Mouse (Mus musculus) MEL (cell line): ENCODE measurements around the gene Bmper. TPM values are rescaled to one million over a fixed set of nuclear protein-coding genes. Genes with fewer than 3 reads are reported as not detected.

Experiments used
- DNase-seq: peaks from one replicate; pipeline ENCODE4 v3.0.0; 2011; ENCODE audit warnings: low read depth, low spot score
- H3K27ac ChIP-seq: 2 replicates; pipeline ENCODE4 v1.5.1; 2012; ENCODE audit warnings: low read depth, mild to moderate bottlenecking, control low read depth, low read length, moderate library complexity; ENCODE audit not compliant: control insufficient read depth
- H3K27me3 ChIP-seq, 2 experiments: fragments of 150-350 bp in 1 of 2; sonication (generic) in 1 of 2; 2 replicates each; pipeline ENCODE4 v1.6.1; 2012; ENCODE audit warnings: low read length in 2 of 2, mild to moderate bottlenecking in 2 of 2, improper control_type of control experiment in 1 of 2, moderate library complexity in 1 of 2; ENCODE audit not compliant: insufficient read depth in 2 of 2, control insufficient read depth in 1 of 2
- H3K36me3 ChIP-seq, 2 experiments: 2 replicates each; pipeline ENCODE4 v1.6.1; 2012 to 2014; ENCODE audit warnings: low read length in 2 of 2, improper control_type of control experiment in 1 of 2, inconsistent platforms in 1 of 2, mild to moderate bottlenecking in 1 of 2; ENCODE audit not compliant: insufficient read depth in 2 of 2, control insufficient read depth in 1 of 2
- H3K4me1 ChIP-seq, 2 experiments: fragments of 150-350 bp in 1 of 2; sonication (generic) in 1 of 2; 2 replicates each; pipeline ENCODE4 v1.6.1; 2012; ENCODE audit warnings: low read length in 2 of 2, improper control_type of control experiment in 1 of 2, mild to moderate bottlenecking in 1 of 2; ENCODE audit not compliant: insufficient read depth in 2 of 2, control insufficient read depth in 1 of 2
- H3K4me3 ChIP-seq, 2 experiments: fragments of 150-350 bp in 1 of 2; sonication (generic) in 1 of 2; 2 replicates each; pipeline ENCODE4 v1.5.1; 2012; ENCODE audit warnings: low read depth in 2 of 2, low read length in 2 of 2, mild to moderate bottlenecking in 2 of 2, moderate library complexity in 2 of 2, control low read depth in 1 of 2, improper control_type of control experiment in 1 of 2; ENCODE audit not compliant: control insufficient read depth in 1 of 2, insufficient read depth in 1 of 2
- H3K79me2 ChIP-seq: 2 replicates; pipeline ENCODE4 v1.6.1; 2012; ENCODE audit warnings: mild to moderate bottlenecking, low read length, moderate library complexity; ENCODE audit not compliant: control insufficient read depth, poor library complexity, insufficient read depth
- H3K9ac ChIP-seq: 2 replicates; pipeline ENCODE4 v1.6.1; 2012; ENCODE audit warnings: low read depth, mild to moderate bottlenecking, control low read depth, low read length, moderate library complexity; ENCODE audit not compliant: control insufficient read depth, poor library complexity, severe bottlenecking
- H3K9me3 ChIP-seq: fragments of 150-350 bp; sonication (generic); replicated peaks from 2 replicates; pipeline ENCODE4 v1.6.1; 2012; ENCODE audit warnings: mild to moderate bottlenecking, low read length, improper control_type of control experiment, moderate library complexity; ENCODE audit not compliant: insufficient read depth
- BHLHE40 ChIP-seq: IDR thresholded peaks from 2 replicates; pipeline ENCODE4 v1.6.1; 2012; ENCODE audit warnings: low read depth, mild to moderate bottlenecking, inconsistent platforms, low read length, improper control_type of control experiment, borderline replicate concordance
- ELF1 ChIP-seq: IDR thresholded peaks from 2 replicates; pipeline ENCODE4 v1.6.1; 2014; ENCODE audit warnings: low read depth, mild to moderate bottlenecking, inconsistent platforms, low read length, improper control_type of control experiment, moderate library complexity
- HCFC1 ChIP-seq: IDR thresholded peaks from 2 replicates; pipeline ENCODE4 v1.6.1; 2012; ENCODE audit warnings: low read depth, mild to moderate bottlenecking, inconsistent platforms, low read length, improper control_type of control experiment, moderate library complexity
- KAT2A ChIP-seq: conservative IDR thresholded peaks from 2 replicates; pipeline ENCODE4 v1.6.1; 2012; ENCODE audit warnings: low read depth, low read length, improper control_type of control experiment, inconsistent platforms
- MAFK ChIP-seq: IDR thresholded peaks from 2 replicates; pipeline ENCODE4 v1.6.1; 2011; ENCODE audit warnings: low read depth, mild to moderate bottlenecking, low read length, improper control_type of control experiment, borderline replicate concordance
- MAX ChIP-seq: IDR thresholded peaks from 2 replicates; pipeline ENCODE4 v1.6.1; 2011; ENCODE audit warnings: low read length, improper control_type of control experiment
- MEF2A ChIP-seq: IDR thresholded peaks from 2 replicates; pipeline ENCODE4 v1.6.1; 2014; ENCODE audit warnings: low read depth, mild to moderate bottlenecking, inconsistent platforms, low read length, improper control_type of control experiment; ENCODE audit not compliant: poor library complexity, insufficient replicate concordance, severe bottlenecking; ENCODE audit errors: extremely low read depth
- MYB ChIP-seq: IDR thresholded peaks from 2 replicates; pipeline ENCODE4 v1.6.1; 2011; ENCODE audit warnings: mild to moderate bottlenecking, low read depth, low read length, improper control_type of control experiment
- NRF1 ChIP-seq: IDR thresholded peaks from 2 replicates; pipeline ENCODE4 v1.6.1; 2014; ENCODE audit warnings: low read depth, mild to moderate bottlenecking, inconsistent platforms, low read length, improper control_type of control experiment, moderate library complexity; ENCODE audit not compliant: poor library complexity, insufficient read depth, severe bottlenecking
- POLR2A ChIP-seq, 2 experiments: IDR thresholded peaks; 2 replicates each; pipeline ENCODE4 v1.6.1; 2011 to 2012; ENCODE audit warnings: low read length in 2 of 2, mild to moderate bottlenecking in 2 of 2, control low read depth in 1 of 2, improper control_type of control experiment in 1 of 2, low read depth in 1 of 2, moderate library complexity in 1 of 2; ENCODE audit not compliant: control insufficient read depth in 1 of 2, insufficient read depth in 1 of 2, poor library complexity in 1 of 2
- POLR2AphosphoS2 ChIP-seq: IDR thresholded peaks from 2 replicates; pipeline ENCODE4 v1.6.1; 2011; ENCODE audit warnings: low read length, improper control_type of control experiment
- POLR2AphosphoS5 ChIP-seq: IDR thresholded peaks from 2 replicates; pipeline ENCODE4 v1.6.1; 2012; ENCODE audit warnings: low read depth, borderline replicate concordance, mild to moderate bottlenecking, inconsistent platforms, low read length, moderate library complexity, mixed read lengths
- RAD21 ChIP-seq: IDR thresholded peaks from 2 replicates; pipeline ENCODE4 v1.6.1; 2011; ENCODE audit warnings: mild to moderate bottlenecking, low read depth, low read length, improper control_type of control experiment
- RCOR1 ChIP-seq: IDR thresholded peaks from 2 replicates; pipeline ENCODE4 v1.6.1; 2012; ENCODE audit warnings: low read depth, mild to moderate bottlenecking, inconsistent platforms, low read length, improper control_type of control experiment
- SIN3A ChIP-seq: IDR thresholded peaks from 2 replicates; pipeline ENCODE4 v1.6.1; 2012; ENCODE audit warnings: low read length, improper control_type of control experiment, inconsistent platforms
- TAL1 ChIP-seq: IDR thresholded peaks from 2 replicates; pipeline ENCODE4 v1.6.1; 2012; ENCODE audit warnings: mild to moderate bottlenecking, inconsistent platforms, low read length, moderate library complexity, mixed read lengths
- TBP ChIP-seq: IDR thresholded peaks from 2 replicates; pipeline ENCODE4 v1.8.0; 2011; ENCODE audit warnings: low read depth, low read length, improper control_type of control experiment
- TCF12 ChIP-seq: IDR thresholded peaks from 2 replicates; pipeline ENCODE4 v1.6.1; 2014; ENCODE audit warnings: low read depth, mild to moderate bottlenecking, inconsistent platforms, low read length, improper control_type of control experiment, moderate library complexity
- UBTF ChIP-seq: IDR thresholded peaks from 2 replicates; pipeline ENCODE4 v1.6.1; 2012; ENCODE audit warnings: low read depth, mild to moderate bottlenecking, inconsistent platforms, low read length, improper control_type of control experiment, moderate library complexity, borderline replicate concordance; ENCODE audit not compliant: insufficient read depth
- polyA plus RNA-seq, 2 experiments: library from polyadenylated mRNA; stranded (reverse) in 1 of 2; unstranded in 1 of 2; fragments of >175 nt in 1 of 2; fragments of >200 nt in 1 of 2; gene quantifications; 2 replicates each; pipeline versions ENCODE4 v1.2.1 to v1.2.4; 2012; ENCODE audit warnings: low replicate concordance in 2 of 2, low read depth in 1 of 2; ENCODE audit not compliant: insufficient read length in 2 of 2, insufficient read depth in 1 of 2, missing spikeins in 1 of 2
- total RNA-seq: library from RNA; depleted of rRNA; stranded (reverse); fragments of 300-350 nt; gene quantifications from 2 replicates; pipeline ENCODE4 v1.2.3, GENCODE M21; 2012

Bmper gene
- total and polyA plus RNA-seq, 3 experiments: not detected

DNA sequence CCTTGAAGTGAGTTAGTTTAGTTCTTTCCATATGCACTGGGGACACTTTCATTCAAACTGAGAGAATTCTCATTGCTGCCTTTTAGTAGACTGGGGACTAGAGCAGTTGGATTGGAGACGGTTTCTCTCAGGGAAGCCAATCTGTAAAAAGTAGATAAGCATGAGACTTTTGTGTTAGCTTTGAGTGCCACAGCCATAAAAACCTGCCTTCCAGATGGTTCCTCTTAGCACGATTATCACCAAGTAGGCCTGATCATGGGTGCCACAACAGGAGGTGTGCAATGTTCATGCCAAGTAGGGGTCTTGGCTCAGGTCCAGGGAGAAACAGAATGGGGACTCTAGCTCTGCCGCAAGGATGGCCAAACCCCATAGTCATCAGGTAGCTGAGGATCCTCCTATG lies 210.4 kb downstream of the Bmper start:
- DNase-seq: no peak
- Histone ChIP-seq H3K4me1 (no peaks in the 10 kb centered on the region), H3K9ac (no peak overlapping the region), H3K4me3 (no peak overlapping the region), H3K9me3 (no peaks in the 10 kb centered on the region; the same call in 1 of the 2 replicates), H3K27me3 (no peaks in the 10 kb centered on the region), H3K36me3 (no peaks in the 10 kb centered on the region), H3K27ac (no peak overlapping the region), H3K79me2 (no peaks in the 10 kb centered on the region)
- TF ChIP-seq KAT2A: no peak
- no peak for TF ChIP-seq RCOR1
- TF ChIP-seq ELF1: no peak
- no peak for TF ChIP-seq RAD21
- TF ChIP-seq BHLHE40: no peak
- no peak for TF ChIP-seq POLR2AphosphoS2
- TF ChIP-seq POLR2AphosphoS5: no peak
- no peak for TF ChIP-seq SIN3A
- no peak for TF ChIP-seq TBP
- TF ChIP-seq TAL1: no peak
- TF ChIP-seq MAX: no peak
- TF ChIP-seq TCF12: no peak
- no peak for TF ChIP-seq UBTF
- no peak for TF ChIP-seq HCFC1
- no peak for TF ChIP-seq POLR2A (IDR thresholded peaks at IDR 0.05; ENCODE audit: control insufficient read depth in 1 of 2, insufficient read depth in 1 of 2, low read depth in 1 of 2, low read length in 2 of 2, poor library complexity in 1 of 2)
- no peak for TF ChIP-seq MAFK
- TF ChIP-seq MEF2A: no peak
- TF ChIP-seq MYB: no peak

DNA sequence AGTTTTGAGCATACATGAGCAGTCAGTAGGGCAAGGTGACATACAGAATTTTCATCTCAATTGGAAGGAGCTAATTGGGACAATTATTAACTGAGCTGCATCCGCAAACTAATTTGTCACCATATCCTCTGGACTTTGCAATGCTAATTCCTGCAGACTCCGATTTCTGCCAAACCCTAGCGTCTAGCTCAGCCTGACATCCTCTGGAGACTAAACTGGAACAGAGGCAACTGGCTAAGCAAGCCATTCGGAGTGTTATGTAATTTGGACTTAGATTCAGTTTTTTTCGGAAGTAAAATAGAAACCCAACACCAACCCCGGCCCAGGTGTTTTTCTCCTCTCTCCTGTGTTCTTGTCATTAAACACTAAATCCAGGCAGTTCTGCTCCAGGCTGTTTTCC lies 213.9 kb downstream of the Bmper start:
- Histone ChIP-seq H3K4me1 (no peaks in the 10 kb centered on the region), H3K27ac (no peak overlapping the region), H3K9me3 (no peaks in the 10 kb centered on the region; the same call in 1 of the 2 replicates), H3K9ac (no peak overlapping the region), H3K27me3 (no peaks in the 10 kb centered on the region), H3K4me3 (no peak overlapping the region), H3K36me3 (no peaks in the 10 kb centered on the region), H3K79me2 (no peaks in the 10 kb centered on the region)
- DNase-seq: no peak
- TF ChIP-seq TCF12 (no peak), NRF1 (no peak), MEF2A (no peak)
